Mouse (Mus musculus) T-helper 2 cell (primary cell): Measurements from ENCODE around the gene Tmem63a.
"Not testable (repeated sequence)": the region's sequence is repeated elsewhere in the genome, so short reads cannot be mapped to it uniquely, and the experiment has no call there.

Source experiments
- in situ Hi-C: fragments of 300-600 bp; cut with MboI, MseI; formaldehyde crosslinking; loops from one replicate; pipeline ENCODE4 v1.15.1; 2025; ENCODE audit warnings: high pct_unique_total_duplicates

Gene Tmem63a

GRCm38 (mm10) chr1:180942166-180943031 lies at the start of gene Tmem63a:
Gene Tmem63a, plus strand, starts transcription at chr1:180942344.
- in situ Hi-C loops = loop anchor here (5.0 kb wide), 1 partner anchor 35 kb away; no protein-coding TSS in a partner anchor

DNA sequence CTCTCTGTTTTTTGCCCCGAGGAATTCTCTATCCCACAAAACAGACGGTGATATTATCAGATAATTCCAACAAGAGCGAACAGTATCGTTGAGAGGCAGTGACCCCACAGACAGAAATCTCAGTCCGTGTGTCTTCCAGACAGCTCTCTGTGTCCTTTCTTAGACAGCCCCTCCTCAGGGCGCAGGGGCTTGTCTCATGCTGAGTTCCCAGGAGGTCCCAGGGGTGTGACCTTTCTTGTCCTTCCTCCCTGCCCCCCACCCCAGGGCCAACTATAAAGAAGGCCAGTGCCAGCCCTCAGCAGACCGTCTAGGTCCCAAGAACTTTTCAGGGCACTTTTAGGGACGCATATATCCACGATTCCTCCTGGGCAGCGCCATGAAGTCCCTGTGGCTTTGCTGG lies 49.3 kb upstream of the Tmem63a start, which contains the start of gene Lefty2:
TSS of gene Lefty2 (plus strand) at position 301 of the 400 bp plus-strand sequence.
- in situ Hi-C loops = no loop called here

DNA sequence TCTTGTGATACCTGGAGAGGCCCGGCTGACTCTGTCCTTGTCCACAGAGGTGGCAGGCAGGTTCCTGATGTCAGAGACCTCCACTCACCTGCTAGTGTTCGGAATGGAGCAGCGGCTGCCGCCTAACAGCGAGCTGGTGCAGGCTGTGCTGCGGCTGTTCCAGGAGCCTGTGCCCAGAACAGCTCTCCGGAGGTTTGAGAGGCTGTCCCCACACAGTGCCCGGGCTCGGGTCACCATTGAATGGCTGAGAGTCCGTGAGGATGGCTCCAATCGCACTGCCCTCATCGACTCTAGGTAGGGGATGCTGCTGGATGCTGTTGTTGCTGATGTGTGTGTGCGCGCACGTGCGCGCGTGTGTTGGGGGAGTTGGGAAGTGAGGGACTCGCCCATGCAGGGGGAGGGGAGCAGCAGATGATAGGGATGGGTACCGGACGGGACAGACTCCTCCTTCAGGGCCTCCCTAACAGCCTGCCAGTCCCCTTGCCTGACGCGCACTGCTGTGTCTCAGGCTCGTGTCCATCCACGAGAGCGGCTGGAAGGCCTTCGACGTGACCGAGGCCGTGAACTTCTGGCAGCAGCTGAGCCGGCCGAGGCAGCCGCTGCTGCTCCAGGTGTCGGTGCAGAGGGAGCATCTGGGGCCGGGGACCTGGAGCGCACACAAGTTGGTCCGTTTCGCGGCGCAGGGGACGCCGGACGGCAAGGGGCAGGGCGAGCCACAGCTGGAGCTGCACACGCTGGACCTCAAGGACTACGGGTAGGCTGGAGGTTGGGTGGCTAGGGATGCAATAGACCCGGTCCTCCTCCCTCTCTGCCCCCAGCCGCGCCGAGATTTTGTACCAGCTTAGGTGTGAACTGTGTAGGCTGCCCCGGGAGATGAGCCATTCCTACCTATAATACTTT lies 47.8 kb upstream of the Tmem63a start:
- in situ Hi-C loops = not testable (repeated sequence)

- in situ Hi-C loops = loop anchor here (5.0 kb wide), 1 partner anchor 76 kb away; no protein-coding TSS in a partner anchor
Observed at GRCm38 (mm10) chr1:180901107-180901506, 41.0 kb upstream of the Tmem63a start.

DNA sequence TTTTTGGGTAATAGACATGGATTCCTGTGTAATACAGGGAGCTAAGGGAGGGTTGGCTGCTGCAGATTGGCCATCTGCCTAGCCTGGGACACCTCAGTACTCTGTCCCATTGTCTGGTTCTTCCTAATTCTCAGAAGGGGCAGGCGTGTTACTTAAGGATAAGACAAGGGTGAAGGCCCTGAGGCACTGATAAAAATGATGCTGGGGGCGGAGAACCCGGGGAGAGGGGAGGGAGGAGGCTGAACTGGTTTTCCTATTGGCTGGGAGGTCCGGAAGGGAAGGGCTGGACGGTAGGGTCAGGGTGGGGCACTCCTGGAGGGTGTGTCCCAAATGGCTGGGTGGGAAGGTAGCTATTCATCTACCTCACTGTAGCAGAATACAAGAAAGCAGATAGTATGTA lies 39.2 kb upstream of the Tmem63a start:
- in situ Hi-C loops = loop anchor here (5.0 kb wide), 1 partner anchor 74 kb away; no protein-coding TSS in a partner anchor

DNA sequence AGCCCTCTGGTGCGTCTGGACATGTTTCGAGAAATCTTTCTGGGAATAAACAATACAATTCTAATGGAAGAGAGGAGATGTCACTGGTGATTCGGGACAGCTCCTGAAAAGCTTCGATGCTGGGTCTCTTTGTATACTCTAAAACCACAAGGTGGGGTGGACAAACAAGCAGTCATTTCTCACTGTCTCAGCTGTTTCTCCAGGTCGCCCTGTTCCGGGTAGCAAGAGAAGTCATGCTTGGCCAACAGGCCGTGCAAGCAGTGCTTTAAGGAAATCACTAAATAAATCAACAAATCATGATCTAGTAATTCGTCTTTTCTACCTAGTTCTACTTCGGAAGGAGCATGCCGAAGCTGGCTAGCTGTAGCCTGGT lies 38.5 kb upstream of the Tmem63a start:
- in situ Hi-C loops = loop anchor here (5.0 kb wide), 1 partner anchor 74 kb away; no protein-coding TSS in a partner anchor

DNA sequence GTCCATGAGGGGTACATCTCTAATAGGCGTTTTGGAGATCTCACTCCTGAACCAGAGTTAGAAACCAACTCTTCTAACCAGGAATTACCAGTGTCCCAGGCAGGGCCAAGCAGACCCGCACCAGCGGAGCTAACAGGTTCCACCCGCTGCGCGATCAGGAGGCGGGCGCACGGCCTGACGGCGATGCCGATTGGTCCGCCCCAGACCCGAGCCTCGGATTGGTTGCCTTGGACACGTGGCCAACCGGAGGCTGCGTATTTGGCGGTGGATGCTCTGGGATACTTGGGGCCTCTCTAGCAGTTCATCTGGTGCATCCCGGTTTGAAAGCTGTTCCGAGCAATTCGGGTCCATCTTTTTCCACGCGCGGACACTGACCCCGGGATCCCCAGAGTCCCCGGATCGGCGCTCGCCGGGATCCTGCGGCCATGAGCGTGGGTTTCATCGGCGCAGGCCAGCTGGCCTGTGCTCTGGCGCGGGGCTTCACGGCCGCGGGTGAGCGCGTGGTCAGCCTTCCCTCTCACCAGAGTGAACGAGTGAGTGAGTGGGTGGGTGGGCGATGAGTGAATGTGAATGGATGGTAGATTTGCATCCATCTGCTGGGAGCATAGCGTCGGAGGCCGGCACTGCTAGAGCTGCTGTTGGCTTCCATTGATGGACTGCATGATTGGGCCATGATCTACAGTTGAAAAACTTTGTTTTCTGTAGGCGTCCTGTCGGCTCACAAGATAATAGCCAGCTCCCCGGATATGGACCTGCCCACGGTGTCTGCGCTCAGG lies 37.9 kb upstream of the Tmem63a start, which contains the start of gene Pycr2:
TSS of gene Pycr2 (plus strand) at position 255 of the 776 bp plus-strand sequence.
- in situ Hi-C loops = loop anchor here (5.0 kb wide), 1 partner anchor 73 kb away; no protein-coding TSS in a partner anchor

GRCm38 (mm10) chr1:180904815-180905080 lies 37.4 kb upstream of the Tmem63a start:
- in situ Hi-C loops = loop anchor here (5.0 kb wide), 2 partner anchors 38 to 73 kb away; partner anchors contain the start of gene Tmem63a

DNA sequence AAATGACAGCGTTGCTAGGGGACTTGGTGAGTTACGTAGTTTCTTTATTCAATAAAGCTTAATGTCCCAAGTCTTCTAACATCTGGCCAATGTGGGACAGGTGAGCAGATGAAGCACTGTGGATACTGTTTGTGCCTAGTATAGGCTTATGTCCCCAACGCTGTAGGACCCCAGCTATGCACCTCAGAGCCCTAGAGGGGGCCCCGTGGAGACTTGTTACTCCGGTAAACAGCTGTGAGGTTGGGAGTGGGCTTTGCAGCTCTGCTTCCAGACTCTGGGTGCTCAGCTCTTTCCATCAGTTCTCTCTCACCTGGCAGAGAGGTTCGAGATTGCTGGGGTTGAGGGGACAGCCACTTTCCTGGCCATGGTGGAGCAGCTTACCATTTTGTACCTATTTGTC lies 36.8 kb upstream of the Tmem63a start:
- in situ Hi-C loops = loop anchor here (5.0 kb wide), 1 partner anchor 37 kb away; the partner anchor contains the start of gene Tmem63a

DNA sequence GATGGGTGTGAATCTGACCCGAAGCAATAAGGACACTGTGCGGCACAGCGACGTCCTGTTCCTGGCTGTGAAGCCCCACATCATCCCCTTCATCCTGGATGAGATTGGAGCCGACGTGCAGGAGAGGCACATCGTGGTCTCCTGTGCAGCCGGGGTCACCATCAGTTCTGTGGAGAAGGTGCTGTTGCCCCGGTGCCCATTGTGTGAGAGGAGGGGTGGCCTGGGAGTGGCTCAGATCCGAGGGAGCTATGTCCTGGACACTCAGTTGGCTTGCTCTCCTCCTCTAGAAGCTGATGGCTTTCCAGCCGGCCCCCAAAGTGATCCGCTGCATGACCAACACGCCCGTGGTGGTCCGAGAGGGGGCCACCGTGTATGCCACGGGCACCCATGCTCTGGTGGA lies 36.3 kb upstream of the Tmem63a start:
- in situ Hi-C loops = loop anchor here (5.0 kb wide), 1 partner anchor 36 kb away; the partner anchor contains the start of gene Tmem63a

- in situ Hi-C loops = loop anchor here (5.0 kb wide), 1 partner anchor 36 kb away; the partner anchor contains the start of gene Tmem63a
Observed at GRCm38 (mm10) chr1:180906461-180907147, 35.5 kb upstream of the Tmem63a start.

GRCm38 (mm10) chr1:180911138-180911537 lies 31.0 kb upstream of the Tmem63a start:
- in situ Hi-C loops = no loop called here

GRCm38 (mm10) chr1:180911653-180912287 lies 30.4 kb upstream of the Tmem63a start:
- in situ Hi-C loops = no loop called here

GRCm38 (mm10) chr1:180912792-180913191 lies 29.4 kb upstream of the Tmem63a start:
- in situ Hi-C loops = no loop called here

GRCm38 (mm10) chr1:180913797-180914196 lies 28.3 kb upstream of the Tmem63a start:
- in situ Hi-C loops = no loop called here

GRCm38 (mm10) chr1:180916425-180916824 lies 25.7 kb upstream of the Tmem63a start:
- in situ Hi-C loops = no loop called here

GRCm38 (mm10) chr1:180917053-180917452 lies 25.1 kb upstream of the Tmem63a start:
- in situ Hi-C loops = no loop called here

DNA sequence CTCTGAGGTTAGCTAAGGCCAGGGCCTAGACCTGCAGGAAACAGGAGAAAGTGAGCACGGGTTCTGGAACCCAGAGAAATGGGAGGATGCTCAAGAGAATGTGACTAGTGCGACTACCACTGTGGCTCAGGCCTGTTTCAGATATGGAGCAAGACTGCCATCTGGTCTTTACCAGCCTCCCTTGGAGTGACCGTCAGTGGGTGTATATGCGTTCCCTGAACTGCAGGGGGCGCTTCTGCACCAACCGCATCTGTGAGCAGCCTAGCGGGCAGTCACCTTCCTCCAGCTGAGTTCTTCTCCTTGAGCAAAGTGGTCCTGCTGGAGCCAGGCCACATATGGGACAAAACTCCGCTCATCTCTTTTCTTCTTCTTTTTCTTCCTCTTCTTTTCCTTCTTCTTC lies 22.5 kb upstream of the Tmem63a start:
- in situ Hi-C loops = no loop called here

DNA sequence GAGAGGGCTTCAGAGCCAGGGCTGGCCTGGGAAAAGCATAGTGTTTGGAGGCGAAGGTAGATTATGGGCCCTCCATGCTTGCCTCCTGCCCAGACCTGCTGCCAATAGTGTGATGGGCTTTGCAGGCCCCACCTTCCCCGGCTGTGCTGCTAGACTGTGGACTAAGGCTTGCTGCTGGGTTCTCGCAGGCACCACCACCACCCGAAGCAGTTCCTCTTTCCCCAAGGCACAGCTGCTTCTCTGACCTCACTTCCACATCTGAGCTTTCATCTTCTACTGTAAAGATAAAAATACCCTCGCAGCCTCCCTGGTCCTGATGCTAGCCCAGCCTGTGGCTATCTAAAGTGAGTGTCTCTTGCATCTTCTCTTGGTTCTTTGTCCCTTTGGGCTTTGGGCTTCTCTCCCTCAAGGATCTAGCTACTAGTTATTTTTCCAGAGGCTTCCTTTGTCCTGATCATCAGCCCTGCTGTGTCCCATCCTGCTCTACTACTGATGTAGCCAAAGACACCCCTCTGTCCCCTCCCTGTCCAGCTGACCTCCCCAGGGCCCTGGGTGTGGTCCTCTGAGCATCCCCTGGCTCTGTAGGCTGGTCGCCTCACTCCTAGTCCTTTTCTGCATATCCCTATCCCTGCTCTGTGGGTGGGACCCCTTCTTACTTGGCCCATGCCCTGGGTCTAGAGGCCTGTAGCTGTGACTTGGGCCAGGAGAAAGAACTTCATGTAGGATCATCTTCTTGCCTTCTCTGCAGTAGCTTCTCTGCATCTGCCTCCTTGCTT lies 19.7 kb upstream of the Tmem63a start:
- in situ Hi-C loops = no loop called here
